ENCODE assay signal across 9 mouse cellular contexts in the genomic region with DNA sequence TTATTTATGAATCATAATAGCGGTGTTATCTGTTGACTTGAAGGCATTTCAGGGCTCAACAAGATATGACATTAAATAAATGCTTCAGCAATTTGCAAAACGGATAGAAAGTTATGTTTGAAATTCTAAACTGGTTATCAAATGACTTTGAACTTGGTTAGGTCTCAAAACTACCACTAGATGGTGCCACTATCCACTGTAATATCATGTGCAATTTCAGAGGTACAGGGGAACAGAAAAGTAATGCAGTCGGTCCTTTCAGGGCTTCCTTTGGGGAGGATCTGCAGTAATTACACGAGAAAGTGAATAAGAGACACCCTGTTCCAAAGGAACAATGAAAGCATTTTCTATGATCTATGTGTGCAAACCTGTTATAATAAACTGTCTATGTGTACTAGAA.
DNase-seq lines count a peak whose midpoint lies in the region; ATAC-seq and TF ChIP-seq lines count a peak whose summit lies in the region.
"Had no signal": no experiment of that assay in that cellular context is flagged by ENCODE, and none has a peak within 500 bp of the region (broad histone marks: within the 10 kb centered on the region; RNA-seq: fewer than 3 reads in every experiment).

No protein-coding gene starts in this region.

- no peak overlapping the region for H3K4me3 ChIP-seq in intestine, postnatal 0 days (ENCODE audit: low read depth, low read length)

- H3K36me3 ChIP-seq in intestine, postnatal 0 days (ENCODE audit: control insufficient read depth, insufficient read depth), result no peaks in the 10 kb centered on the region; the same call in 1 of the 2 replicates
- H3K36me3 ChIP-seq: G1E had no signal

- peak; percentile 28 for DNase-seq in cerebellum, adult 8-10 months
- no peak for DNase-seq in cerebellum, adult 11 months
- peak; percentile 21 to 62 for DNase-seq in left cerebral cortex, postnatal 25 days (ENCODE audit: low spot score in 2 of 2)
- DNase-seq in left cerebral cortex, postnatal 36 days (ENCODE audit: low spot score in 2 of 2), result no peak
- peak; percentile 47 for DNase-seq in brain, embryonic 18.5 days (ENCODE audit: low read depth, low spot score)
- DNase-seq in ovary, adult 18-20 months (ENCODE audit: low spot score), result no peak

- H3K27me3 ChIP-seq in intestine, postnatal 0 days (replicated peaks; ENCODE audit: control insufficient read depth, insufficient read depth, low read length), result no peaks in the 10 kb centered on the region

- no peak overlapping the region for H3K9ac ChIP-seq in intestine, postnatal 0 days (ENCODE audit: low read depth, low read length)

- no peak overlapping the region for H3K4me2 ChIP-seq in intestine, postnatal 0 days (replicated peaks; ENCODE audit: low read depth)

- H3K4me1 ChIP-seq in intestine, postnatal 0 days (replicated peaks; ENCODE audit: control insufficient read depth, insufficient read depth, low read length), result no peaks in the 10 kb centered on the region

- no peak for ATAC-seq in intestine, postnatal 0 days
- ATAC-seq in inflammation-experienced regulatory T-cells, adult 6 months, result no peak

- TF ChIP-seq CTCF in intestine, postnatal 0 days (IDR thresholded peaks at IDR 0.05; ENCODE audit: low read depth), result peak; percentile 85

- 6% methylated on average over 4 of the region's 4 CpGs for WGBS in intestine, postnatal 0 days

- no peaks in the 10 kb centered on the region for H3K9me3 ChIP-seq in intestine, postnatal 0 days (ENCODE audit: control insufficient read depth)

- intact Hi-C loops in left cerebral cortex, postnatal 25 days (cut with DNase I), result loop anchor here (1.0 to 2.0 kb wide), 2 partner anchors 82 to 122 kb away; no protein-coding TSS in a partner anchor
- intact Hi-C loops in left cerebral cortex, postnatal 36 days (cut with DNase I), result loop anchor here (1.0 to 10.0 kb wide), 2 partner anchors 122 to 918 kb away; no protein-coding TSS in a partner anchor

- H3K27ac ChIP-seq in intestine, postnatal 0 days (ENCODE audit: low read depth, low read length), result no peak overlapping the region

Comparison
In these comparisons a context has a peak if more than half of its experiments do, and no peak if none do; other contexts are left out.
1. DNase-seq: peak in cerebellum, adult 8-10 months (single experiment), left cerebral cortex, postnatal 25 days (2 of 2) and brain, embryonic 18.5 days (single experiment); none in cerebellum, adult 11 months (single experiment), left cerebral cortex, postnatal 36 days (0 of 2) and ovary, adult 18-20 months (single experiment).